Mouse (Mus musculus) neural tube, embryonic 11.5 days (tissue): Measurements from ENCODE around the gene Cfap300. TPM values are rescaled to one million over a fixed set of nuclear protein-coding genes. Genes with fewer than 3 reads are reported as not detected.

Experiments used
- ATAC-seq: fragments of 200-750 bp; cut with Nextera tagmentation; 2 replicates; pipeline ENCODE4 v1.8.0; 2017; ENCODE audit warnings: moderate number of reproducible peaks, mild to moderate bottlenecking, moderate TSS enrichment, moderate library complexity; ENCODE audit not compliant: insufficient read depth, low FRiP score, low TSS enrichment
- DNase-seq: peaks from one replicate; pipeline ENCODE4 v3.0.0-alpha.2; 2015; ENCODE audit warnings: low spot score
- H3K27ac ChIP-seq: fragments of 300-500 bp; sonication (generic); 2 replicates; pipeline ENCODE4 v1.5.1; 2014; ENCODE audit warnings: low read depth, mild to moderate bottlenecking, low read length
- H3K27me3 ChIP-seq: fragments of 300-500 bp; sonication (generic); 2 replicates; pipeline ENCODE4 v1.6.1; 2014; ENCODE audit warnings: mild to moderate bottlenecking, low read length, mixed read lengths; ENCODE audit not compliant: control insufficient read depth, insufficient read depth
- H3K36me3 ChIP-seq: fragments of 300-500 bp; sonication (generic); 2 replicates; pipeline ENCODE4 v1.6.1; 2014; ENCODE audit warnings: mild to moderate bottlenecking, low read length, moderate library complexity, mixed read lengths; ENCODE audit not compliant: control insufficient read depth, insufficient read depth
- H3K4me1 ChIP-seq: fragments of 300-500 bp; sonication (generic); 2 replicates; pipeline ENCODE4 v1.6.1; 2014; ENCODE audit warnings: low read length, mixed read lengths; ENCODE audit not compliant: control insufficient read depth, insufficient read depth
- H3K4me2 ChIP-seq: fragments of 300-500 bp; sonication (generic); 2 replicates; pipeline ENCODE4 v1.6.1; 2014; ENCODE audit warnings: low read depth, mild to moderate bottlenecking, moderate library complexity
- H3K4me3 ChIP-seq: fragments of 300-500 bp; sonication (generic); 2 replicates; pipeline ENCODE4 v1.5.1; 2014; ENCODE audit warnings: low read depth, low read length
- H3K9ac ChIP-seq: fragments of 300-500 bp; sonication (generic); 2 replicates; pipeline ENCODE4 v1.6.1; 2014; ENCODE audit warnings: mild to moderate bottlenecking, low read length
- H3K9me3 ChIP-seq: fragments of 300-500 bp; sonication (generic); 2 replicates; pipeline ENCODE4 v1.6.1; 2016; ENCODE audit warnings: low read length; ENCODE audit not compliant: control insufficient read depth
- WGBS: fragments of 180-500 bp; shearing (Covaris S2); extraction: QIAGEN DNeasy Blood & Tissue Kit; methylation state at CpG from one replicate; pipeline ENCODE4 v1.1.7; 2014; 5-methylcytosine and 5-hydroxymethylcytosine counted together
- polyA plus RNA-seq: library from polyadenylated mRNA; unstranded; fragments of >200 nt; fragmentation: Nextera tagmentation; extraction: Ambion mirVana; gene quantifications from 2 replicates; pipeline ENCODE4 v1.2.1, GENCODE M21; 2014

Gene Cfap300
- 15.3 and 16.5 TPM in 2 replicates for polyA plus RNA-seq

DNA sequence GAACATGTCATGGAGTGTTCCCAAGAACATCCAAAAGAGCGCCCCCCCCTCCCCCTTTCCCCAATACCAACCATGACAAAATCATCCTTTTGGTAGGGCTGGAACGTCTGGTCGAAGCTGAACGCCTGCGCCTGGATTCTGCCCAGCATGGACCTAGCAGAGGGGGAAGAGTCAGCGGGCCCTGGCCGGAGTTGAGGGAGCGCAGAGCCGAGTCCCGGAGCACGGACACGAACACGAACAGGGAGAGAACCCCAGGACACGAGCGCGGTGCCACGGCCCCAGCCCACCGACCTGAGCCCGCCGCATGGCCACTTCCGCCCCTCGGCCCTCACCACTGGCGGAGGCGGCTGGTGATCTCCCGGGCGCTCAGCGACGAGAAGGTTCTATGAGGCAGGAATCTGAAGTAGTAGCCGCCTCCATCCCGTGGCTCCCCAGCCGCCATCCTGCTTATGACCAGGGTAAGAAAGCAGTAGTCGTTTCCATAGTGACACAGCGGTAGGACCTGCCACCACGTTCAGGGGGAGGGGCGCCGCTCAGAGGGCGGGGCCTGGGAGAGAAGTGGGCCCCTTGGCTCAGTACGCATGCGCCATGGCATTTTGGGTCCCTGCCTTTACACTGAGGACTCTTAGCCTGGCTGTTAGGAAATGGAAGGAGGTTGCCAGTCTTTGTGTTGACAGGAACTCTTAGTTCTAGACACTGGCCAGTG, at the start of gene Cfap300:
Cfap300 (minus strand) TSS at position 486 of the 706 bp plus-strand sequence.
- Histone ChIP-seq H3K9ac (peak within 1 kb of the TSS; percentile 70), H3K27ac (peak within 1 kb of the TSS; percentile 68; the same call in 1 of the 2 replicates), H3K4me2 (peak within 1 kb of the TSS; percentile 74), H3K4me1 (peaks cover 3% of the 10 kb centered on the region; the same call in 1 of the 2 replicates), H3K36me3 (no peaks in the 10 kb centered on the region), H3K27me3 (no peaks in the 10 kb centered on the region), H3K4me3 (peak within 1 kb of the TSS; percentile 61), H3K9me3 (no peaks in the 10 kb centered on the region)
- ATAC-seq (peak; percentile 98), DNase-seq (peak; percentile 98)
- WGBS = under 1% methylated on average over 39 of the region's 39 CpGs

DNA sequence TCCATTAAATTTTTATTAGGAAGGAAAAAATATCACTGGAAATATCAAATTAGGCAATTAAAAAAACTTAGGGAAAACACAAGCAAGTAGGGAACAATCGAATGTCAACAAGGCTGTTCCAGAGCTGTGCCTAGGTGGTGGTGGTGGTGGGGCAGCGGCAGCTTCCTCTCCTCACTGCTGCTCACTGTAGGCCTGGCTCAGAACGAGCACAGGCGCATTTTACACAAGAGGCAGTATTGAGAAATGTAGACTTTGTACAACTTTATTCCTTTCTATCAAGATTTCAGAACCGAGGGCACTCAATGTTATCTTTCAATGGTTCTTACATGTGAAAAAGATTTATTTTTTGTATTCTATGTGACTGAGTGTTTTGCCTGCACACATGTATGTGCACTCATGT, 36.3 kb upstream of the Cfap300 start:
- Histone ChIP-seq H3K4me2 (no peak overlapping the region), H3K9ac (no peak overlapping the region), H3K4me3 (no peak overlapping the region), H3K9me3 (no peaks in the 10 kb centered on the region), H3K27ac (no peak overlapping the region), H3K27me3 (no peaks in the 10 kb centered on the region), H3K36me3 (no peaks in the 10 kb centered on the region), H3K4me1 (no peaks in the 10 kb centered on the region)
- no peak for ATAC-seq
- DNase-seq = no peak
- 86% methylated on average over 5 of the region's 5 CpGs for WGBS

DNA sequence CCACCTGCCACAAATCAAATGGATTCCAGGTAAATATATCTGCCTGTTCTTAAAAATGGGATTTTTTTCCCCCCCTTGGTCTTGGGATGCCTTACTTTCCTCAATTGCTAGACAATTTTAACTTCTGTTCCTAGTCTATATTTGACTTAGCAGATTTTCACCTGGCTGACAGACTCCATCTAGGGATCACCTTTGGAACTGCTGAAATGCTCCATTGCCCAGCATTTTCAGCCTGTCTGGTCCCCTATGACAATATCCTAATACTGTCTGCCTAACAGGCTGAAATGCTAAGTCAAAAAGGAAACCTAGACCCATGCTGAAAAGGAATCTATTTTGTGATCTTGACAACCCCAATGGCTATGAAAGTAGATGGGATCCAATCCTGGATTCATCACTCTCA, 31.7 kb upstream of the Cfap300 start:
- H3K9ac ChIP-seq = no peak overlapping the region
- H3K27me3 ChIP-seq = no peaks in the 10 kb centered on the region
- no peak overlapping the region for H3K27ac ChIP-seq
- no peaks in the 10 kb centered on the region for H3K4me1 ChIP-seq
- DNase-seq (no peak), ATAC-seq (no peak)
- H3K4me2 ChIP-seq = no peak overlapping the region
- no peaks in the 10 kb centered on the region for H3K36me3 ChIP-seq
- no peaks in the 10 kb centered on the region for H3K9me3 ChIP-seq
- H3K4me3 ChIP-seq = no peak overlapping the region

DNA sequence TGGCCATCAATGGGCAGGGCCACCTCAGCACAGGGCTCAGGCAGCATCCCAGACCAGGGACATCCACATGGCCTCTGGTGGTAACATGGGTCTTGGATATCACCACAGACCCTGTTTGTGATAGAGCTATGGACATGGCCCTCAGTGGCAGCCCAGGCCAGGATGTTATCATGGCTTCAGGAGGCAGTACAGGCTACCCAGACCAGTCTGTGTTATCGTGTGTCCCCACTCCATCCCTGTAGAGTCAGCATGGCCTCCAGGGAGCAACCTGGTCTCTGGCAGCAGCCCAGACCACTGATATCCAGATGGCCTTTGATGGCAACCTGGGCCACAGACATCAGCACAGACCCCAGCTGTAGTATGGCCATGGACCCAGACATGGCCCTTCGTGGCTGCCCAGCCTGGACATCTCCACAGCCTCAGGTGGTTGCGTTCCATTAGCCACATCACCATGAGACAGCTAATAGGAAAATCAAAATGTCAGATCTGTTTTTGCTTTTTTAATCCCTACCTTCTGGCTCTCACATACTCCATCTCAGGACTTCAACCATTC, 30.7 kb upstream of the Cfap300 start:
- no peak for DNase-seq
- H3K9ac ChIP-seq = no peak overlapping the region
- WGBS = 96% methylated on average over 3 of the region's 3 CpGs

DNA sequence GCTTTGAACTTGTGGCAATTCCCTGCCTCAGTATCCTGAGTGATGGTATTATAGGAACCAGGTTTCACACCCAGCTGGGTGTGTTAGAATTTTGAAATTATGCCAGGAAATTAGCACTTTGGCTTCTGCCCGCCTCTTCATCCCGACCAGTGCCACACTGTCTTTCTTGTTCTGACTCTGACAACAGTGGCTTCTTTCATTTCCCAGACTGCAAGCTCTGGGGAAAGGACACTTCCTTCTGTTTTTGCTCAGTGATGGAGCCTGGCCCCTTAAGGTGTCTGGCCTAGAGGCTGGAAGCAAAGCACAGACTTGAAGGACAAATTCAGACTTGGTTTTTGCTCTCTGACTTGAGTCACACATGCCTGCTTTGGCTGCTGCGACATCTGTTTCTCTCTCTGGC, 17.0 kb upstream of the Cfap300 start:
- Histone ChIP-seq H3K4me3 (no peak overlapping the region), H3K27ac (no peak overlapping the region), H3K4me1 (no peaks in the 10 kb centered on the region), H3K4me2 (no peak overlapping the region), H3K9me3 (no peaks in the 10 kb centered on the region), H3K9ac (no peak overlapping the region), H3K36me3 (no peaks in the 10 kb centered on the region), H3K27me3 (no peaks in the 10 kb centered on the region)
- ATAC-seq = no peak
- DNase-seq = no peak
- whole genome bisulfite sequencing = 81% methylated on average over 3 of the region's 3 CpGs

More for the DNA sequence above, 30.7 kb upstream of the Cfap300 start:
- Histone ChIP-seq H3K27me3 (no peaks in the 10 kb centered on the region), H3K4me2 (no peak overlapping the region), H3K36me3 (no peaks in the 10 kb centered on the region), H3K27ac (no peak overlapping the region), H3K9me3 (no peaks in the 10 kb centered on the region), H3K4me3 (no peak overlapping the region), H3K4me1 (no peaks in the 10 kb centered on the region)
- no peak; the same call in 1 of the 2 replicates for ATAC-seq

DNA sequence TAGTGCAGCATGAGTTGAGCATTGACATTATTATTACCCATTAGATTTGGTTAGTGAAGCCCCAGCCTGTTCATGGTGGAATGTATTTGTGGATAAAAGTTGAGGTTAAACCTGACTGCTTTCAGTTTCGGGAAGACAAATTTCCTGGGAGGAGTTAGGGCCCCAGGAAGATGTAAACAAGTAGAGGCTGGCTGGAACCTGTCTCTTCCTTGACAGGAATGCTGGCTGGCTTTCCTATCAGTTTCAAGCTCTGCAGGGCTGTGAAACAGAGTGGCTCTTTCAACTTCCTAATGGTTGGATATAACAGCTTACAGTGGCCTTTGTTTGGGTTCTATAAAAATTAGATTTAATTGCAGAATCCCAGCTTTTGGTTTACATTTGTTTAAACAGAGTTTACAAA, 12.2 kb upstream of the Cfap300 start:
- H3K27me3 ChIP-seq = no peaks in the 10 kb centered on the region
- 42% methylated on average over 1 of the region's 1 CpGs for WGBS

DNA sequence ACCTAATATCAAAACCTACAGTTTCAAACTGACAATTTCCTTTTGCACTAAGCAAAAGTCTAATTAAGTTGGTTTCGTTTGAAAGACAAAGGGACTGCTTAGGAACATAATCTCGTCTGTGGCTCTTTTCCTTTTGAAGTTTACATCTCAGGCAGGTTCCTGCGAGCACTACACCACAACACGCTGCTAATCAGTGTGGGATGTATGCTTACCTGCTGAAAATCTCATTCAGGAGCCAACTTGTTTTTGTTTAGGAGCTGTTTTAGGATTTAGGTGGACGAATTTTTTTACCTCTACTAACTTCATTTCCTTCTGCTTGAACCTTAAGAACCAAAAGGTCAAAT, 393 bp upstream of the Cfap300 start:
- peak overlapping the region; percentile 74 for H3K4me2 ChIP-seq
- H3K36me3 ChIP-seq = no peaks in the 10 kb centered on the region
- no peak overlapping the region; the same call in 1 of the 2 replicates for H3K9ac ChIP-seq
- ATAC-seq (peak; percentile 15; the same call in 1 of the 2 replicates), DNase-seq (no peak)
- 25% methylated on average over 5 of the region's 5 CpGs for WGBS
- H3K4me3 ChIP-seq = no peak overlapping the region
- no peak overlapping the region for H3K27ac ChIP-seq
- no peaks in the 10 kb centered on the region for H3K27me3 ChIP-seq
- H3K4me1 ChIP-seq = peaks cover 3% of the 10 kb centered on the region; the same call in 1 of the 2 replicates
- H3K9me3 ChIP-seq = no peaks in the 10 kb centered on the region

More for the DNA sequence above, 12.2 kb upstream of the Cfap300 start:
- ATAC-seq (no peak), DNase-seq (no peak)
- Histone ChIP-seq H3K4me3 (no peak overlapping the region), H3K4me1 (no peaks in the 10 kb centered on the region), H3K9ac (no peak overlapping the region), H3K9me3 (no peaks in the 10 kb centered on the region), H3K36me3 (no peaks in the 10 kb centered on the region), H3K4me2 (no peak overlapping the region), H3K27ac (no peak overlapping the region)

DNA sequence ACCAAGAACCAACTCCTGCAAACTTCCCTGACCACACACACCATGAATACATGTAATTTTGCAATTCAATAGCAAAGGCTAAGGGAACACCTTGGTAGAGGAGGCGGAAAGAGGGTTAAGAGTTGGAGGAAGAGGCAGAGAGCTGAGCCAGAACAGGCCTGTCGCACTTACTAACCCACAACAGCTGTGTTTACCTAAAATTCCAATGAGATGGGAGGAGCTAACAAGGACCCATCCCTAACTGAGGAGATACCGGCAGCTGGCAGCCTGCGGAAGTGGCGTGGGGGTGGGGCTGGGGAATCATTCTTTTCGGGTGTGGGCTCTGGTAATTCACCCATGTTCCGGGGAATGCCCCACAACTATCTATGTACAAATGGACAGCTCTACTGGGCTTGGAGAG, 7.1 kb downstream of the Cfap300 start:
- Histone ChIP-seq H3K9me3 (no peaks in the 10 kb centered on the region), H3K9ac (no peak overlapping the region), H3K4me2 (no peak overlapping the region), H3K27me3 (no peaks in the 10 kb centered on the region), H3K36me3 (no peaks in the 10 kb centered on the region), H3K27ac (no peak overlapping the region), H3K4me1 (no peaks in the 10 kb centered on the region), H3K4me3 (no peak overlapping the region)
- ATAC-seq (no peak), DNase-seq (no peak)
- WGBS = 31% methylated on average over 7 of the region's 7 CpGs

DNA sequence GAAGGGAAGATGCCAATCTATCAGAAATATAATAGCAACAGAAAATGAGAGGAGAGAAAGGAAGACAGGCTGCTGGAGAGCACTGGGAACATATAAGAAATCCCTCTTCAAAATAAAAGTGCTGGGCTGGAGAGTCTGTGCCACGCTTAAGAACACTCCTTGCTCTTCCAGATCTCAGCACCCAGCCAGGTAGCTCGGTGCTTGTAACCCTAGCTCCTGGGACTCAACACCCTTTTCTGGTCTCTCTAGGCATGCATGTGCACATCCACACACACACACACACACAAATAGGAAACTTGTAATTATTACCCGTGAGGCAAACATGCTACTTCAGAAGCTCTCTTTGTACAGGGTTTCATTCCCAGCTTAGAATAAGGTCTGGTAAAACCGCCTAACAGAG, 7.5 kb downstream of the Cfap300 start:
- Histone ChIP-seq H3K27ac (no peak overlapping the region), H3K4me1 (no peaks in the 10 kb centered on the region), H3K4me2 (no peak overlapping the region), H3K36me3 (no peaks in the 10 kb centered on the region), H3K9me3 (no peaks in the 10 kb centered on the region), H3K27me3 (no peaks in the 10 kb centered on the region), H3K9ac (no peak overlapping the region), H3K4me3 (no peak overlapping the region)
- 63% methylated on average over 4 of the region's 4 CpGs for WGBS
- ATAC-seq (no peak), DNase-seq (no peak)
